Mouse (Mus musculus): ENCODE results near the gene Gm10521. TPM values are rescaled to one million over a fixed set of nuclear protein-coding genes. Genes with fewer than 3 reads are reported as not detected.

The Gm10521 gene
- polyA plus RNA-seq, 1 experiment from 2014 or later: not detected

GRCm38 (mm10) chr1:171917305-171918039, 22.0 kb downstream of the Gm10521 start, which contains the start of gene Slamf6:
Gene Slamf6 (plus strand): TSS chr1:171917515.
- Histone ChIP-seq H3K4me2 (replicated peaks; ENCODE audit: low read depth, low read length) (no peak within 1 kb of the TSS), H3K4me3 (ENCODE audit: low read depth, low read length) (no peak within 1 kb of the TSS), H3K36me3 (ENCODE audit: control insufficient read depth, insufficient read depth, low read length) (no peaks in the 10 kb centered on the region), H3K4me1 (ENCODE audit: control insufficient read depth, insufficient read depth, low read length) (no peaks in the 10 kb centered on the region), H3K27me3 (ENCODE audit: control insufficient read depth, insufficient read depth, low read length) (no peaks in the 10 kb centered on the region), H3K9ac (replicated peaks; ENCODE audit: low read depth, low read length) (no peak within 1 kb of the TSS), H3K27ac (ENCODE audit: low read length) (no peak within 1 kb of the TSS), H3K9me3 (ENCODE audit: control insufficient read depth, low read depth, low read length) (no peaks in the 10 kb centered on the region)
- no peak for ATAC-seq (ENCODE audit: insufficient number of reproducible peaks, insufficient read depth, low FRiP score, low read depth)
- 77% methylated on average over 14 of the region's 14 CpGs for WGBS

- no peak overlapping the region for H3K4me2 ChIP-seq (replicated peaks; ENCODE audit: low read depth, low read length)
- H3K36me3 ChIP-seq (ENCODE audit: control insufficient read depth, insufficient read depth, low read length): no peaks in the 10 kb centered on the region
- H3K4me3 ChIP-seq (ENCODE audit: low read depth, low read length): no peak overlapping the region
- no peaks in the 10 kb centered on the region for H3K9me3 ChIP-seq (ENCODE audit: control insufficient read depth, low read depth, low read length)
- WGBS: 71% methylated on average over 12 of the region's 12 CpGs
- H3K9ac ChIP-seq (replicated peaks; ENCODE audit: low read depth, low read length): no peak overlapping the region
- H3K27me3 ChIP-seq (ENCODE audit: control insufficient read depth, insufficient read depth, low read length): no peaks in the 10 kb centered on the region
- H3K27ac ChIP-seq (ENCODE audit: low read length): no peak overlapping the region
- ATAC-seq (ENCODE audit: insufficient number of reproducible peaks, insufficient read depth, low FRiP score, low read depth): no peak
- no peaks in the 10 kb centered on the region for H3K4me1 ChIP-seq (ENCODE audit: control insufficient read depth, insufficient read depth, low read length)
Measured at GRCm38 (mm10) chr1:171918136-171918920, 22.9 kb downstream of the Gm10521 start.

- H3K36me3 ChIP-seq (ENCODE audit: control insufficient read depth, insufficient read depth, low read length): no peaks in the 10 kb centered on the region
- H3K27ac ChIP-seq (ENCODE audit: low read length): no peak overlapping the region
- no peak for ATAC-seq (ENCODE audit: insufficient number of reproducible peaks, insufficient read depth, low FRiP score, low read depth)
- H3K4me2 ChIP-seq (replicated peaks; ENCODE audit: low read depth, low read length): no peak overlapping the region
- H3K9me3 ChIP-seq (ENCODE audit: control insufficient read depth, low read depth, low read length): no peaks in the 10 kb centered on the region
- no peak overlapping the region for H3K4me3 ChIP-seq (ENCODE audit: low read depth, low read length)
- H3K4me1 ChIP-seq (ENCODE audit: control insufficient read depth, insufficient read depth, low read length): no peaks in the 10 kb centered on the region
- 79% methylated on average over 5 of the region's 5 CpGs for WGBS
- H3K27me3 ChIP-seq (ENCODE audit: control insufficient read depth, insufficient read depth, low read length): no peaks in the 10 kb centered on the region
- no peak overlapping the region for H3K9ac ChIP-seq (replicated peaks; ENCODE audit: low read depth, low read length)
Measured at GRCm38 (mm10) chr1:171919193-171919592, 23.7 kb downstream of the Gm10521 start.

GRCm38 (mm10) chr1:171919901-171920510, 24.5 kb downstream of the Gm10521 start:
- no peak for ATAC-seq (ENCODE audit: insufficient number of reproducible peaks, insufficient read depth, low FRiP score, low read depth)
- Histone ChIP-seq H3K27ac (ENCODE audit: low read length) (no peak overlapping the region), H3K9me3 (ENCODE audit: control insufficient read depth, low read depth, low read length) (no peaks in the 10 kb centered on the region), H3K4me1 (ENCODE audit: control insufficient read depth, insufficient read depth, low read length) (no peaks in the 10 kb centered on the region), H3K27me3 (ENCODE audit: control insufficient read depth, insufficient read depth, low read length) (no peaks in the 10 kb centered on the region), H3K4me2 (replicated peaks; ENCODE audit: low read depth, low read length) (no peak overlapping the region), H3K36me3 (ENCODE audit: control insufficient read depth, insufficient read depth, low read length) (no peaks in the 10 kb centered on the region), H3K4me3 (ENCODE audit: low read depth, low read length) (no peak overlapping the region), H3K9ac (replicated peaks; ENCODE audit: low read depth, low read length) (no peak overlapping the region)
- 74% methylated on average over 6 of the region's 6 CpGs for WGBS

- Histone ChIP-seq H3K9me3 (ENCODE audit: control insufficient read depth, low read depth, low read length) (no peaks in the 10 kb centered on the region), H3K9ac (replicated peaks; ENCODE audit: low read depth, low read length) (no peak overlapping the region), H3K4me1 (ENCODE audit: control insufficient read depth, insufficient read depth, low read length) (no peaks in the 10 kb centered on the region), H3K27me3 (ENCODE audit: control insufficient read depth, insufficient read depth, low read length) (no peaks in the 10 kb centered on the region), H3K4me3 (ENCODE audit: low read depth, low read length) (no peak overlapping the region), H3K27ac (ENCODE audit: low read length) (no peak overlapping the region), H3K4me2 (replicated peaks; ENCODE audit: low read depth, low read length) (no peak overlapping the region), H3K36me3 (ENCODE audit: control insufficient read depth, insufficient read depth, low read length) (no peaks in the 10 kb centered on the region)
- WGBS: 65% methylated on average over 9 of the region's 9 CpGs
- ATAC-seq (ENCODE audit: insufficient number of reproducible peaks, insufficient read depth, low FRiP score, low read depth): no peak
Measured at GRCm38 (mm10) chr1:171920989-171921621, 25.6 kb downstream of the Gm10521 start.

GRCm38 (mm10) chr1:171921641-171922040, 26.2 kb downstream of the Gm10521 start:
- H3K27me3 ChIP-seq (ENCODE audit: control insufficient read depth, insufficient read depth, low read length): no peaks in the 10 kb centered on the region
- ATAC-seq (ENCODE audit: insufficient number of reproducible peaks, insufficient read depth, low FRiP score, low read depth): no peak
- H3K36me3 ChIP-seq (ENCODE audit: control insufficient read depth, insufficient read depth, low read length): no peaks in the 10 kb centered on the region
- WGBS: 68% methylated on average over 2 of the region's 2 CpGs
- H3K4me3 ChIP-seq (ENCODE audit: low read depth, low read length): no peak overlapping the region
- H3K9me3 ChIP-seq (ENCODE audit: control insufficient read depth, low read depth, low read length): no peaks in the 10 kb centered on the region
- no peak overlapping the region for H3K9ac ChIP-seq (replicated peaks; ENCODE audit: low read depth, low read length)
- no peak overlapping the region for H3K27ac ChIP-seq (ENCODE audit: low read length)
- H3K4me2 ChIP-seq (replicated peaks; ENCODE audit: low read depth, low read length): no peak overlapping the region
- H3K4me1 ChIP-seq (ENCODE audit: control insufficient read depth, insufficient read depth, low read length): no peaks in the 10 kb centered on the region

- WGBS: 91% methylated on average over 5 of the region's 5 CpGs
- no peak for ATAC-seq (ENCODE audit: insufficient number of reproducible peaks, insufficient read depth, low FRiP score, low read depth)
Measured at GRCm38 (mm10) chr1:171922844-171923243, 27.4 kb downstream of the Gm10521 start.

GRCm38 (mm10) chr1:171924900-171925299, 29.4 kb downstream of the Gm10521 start:
- no peak overlapping the region for H3K4me3 ChIP-seq (ENCODE audit: low read depth, low read length)
- H3K9ac ChIP-seq (replicated peaks; ENCODE audit: low read depth, low read length): no peak overlapping the region
- H3K9me3 ChIP-seq (ENCODE audit: control insufficient read depth, low read depth, low read length): no peaks in the 10 kb centered on the region
- no peaks in the 10 kb centered on the region for H3K27me3 ChIP-seq (ENCODE audit: control insufficient read depth, insufficient read depth, low read length)
- H3K4me2 ChIP-seq (replicated peaks; ENCODE audit: low read depth, low read length): no peak overlapping the region
- H3K4me1 ChIP-seq (ENCODE audit: control insufficient read depth, insufficient read depth, low read length): no peaks in the 10 kb centered on the region
- no peak overlapping the region for H3K27ac ChIP-seq (ENCODE audit: low read length)
- ATAC-seq (ENCODE audit: insufficient number of reproducible peaks, insufficient read depth, low FRiP score, low read depth): no peak
- WGBS: 67% methylated on average over 3 of the region's 3 CpGs
- H3K36me3 ChIP-seq (ENCODE audit: control insufficient read depth, insufficient read depth, low read length): no peaks in the 10 kb centered on the region

More at GRCm38 (mm10) chr1:171922844-171923243, 27.4 kb downstream of the Gm10521 start:
- no peaks in the 10 kb centered on the region for H3K27me3 ChIP-seq (ENCODE audit: control insufficient read depth, insufficient read depth, low read length)
- H3K9ac ChIP-seq (replicated peaks; ENCODE audit: low read depth, low read length): no peak overlapping the region
- H3K36me3 ChIP-seq (ENCODE audit: control insufficient read depth, insufficient read depth, low read length): no peaks in the 10 kb centered on the region
- H3K27ac ChIP-seq (ENCODE audit: low read length): no peak overlapping the region
- H3K9me3 ChIP-seq (ENCODE audit: control insufficient read depth, low read depth, low read length): no peaks in the 10 kb centered on the region
- no peak overlapping the region for H3K4me2 ChIP-seq (replicated peaks; ENCODE audit: low read depth, low read length)
- H3K4me1 ChIP-seq (ENCODE audit: control insufficient read depth, insufficient read depth, low read length): no peaks in the 10 kb centered on the region
- no peak overlapping the region for H3K4me3 ChIP-seq (ENCODE audit: low read depth, low read length)

All from stomach, embryonic 14.5 days (tissue).